Mouse (Mus musculus) stomach, embryonic 16.5 days (tissue): ENCODE data around the gene Gtf2i. TPM values are rescaled to one million over a fixed set of nuclear protein-coding genes. Genes with fewer than 3 reads are reported as not detected.

Experiments used
- ATAC-seq: fragments of 200-750 bp; cut with Nextera tagmentation; 2 replicates; pipeline ENCODE4 v1.8.0; 2017; ENCODE audit warnings: moderate number of reproducible peaks, moderate TSS enrichment; ENCODE audit not compliant: insufficient read depth, low FRiP score
- H3K27ac ChIP-seq: fragments of 300-500 bp; sonication (generic); 2 replicates; pipeline ENCODE4 v1.5.1; 2014; ENCODE audit warnings: low read length
- H3K27me3 ChIP-seq: fragments of 300-500 bp; sonication (generic); 2 replicates; pipeline ENCODE4 v1.6.1; 2014; ENCODE audit warnings: low read length, control low read depth, mixed read lengths; ENCODE audit not compliant: control insufficient read depth, insufficient read depth
- H3K36me3 ChIP-seq: fragments of 300-500 bp; sonication (generic); 2 replicates; pipeline ENCODE4 v1.6.1; 2014; ENCODE audit warnings: low read length; ENCODE audit not compliant: control insufficient read depth, insufficient read depth
- H3K4me1 ChIP-seq: fragments of 300-500 bp; sonication (generic); 2 replicates; pipeline ENCODE4 v1.6.1; 2014; ENCODE audit warnings: low read length, control low read depth, mixed read lengths; ENCODE audit not compliant: control insufficient read depth, insufficient read depth
- H3K4me2 ChIP-seq: fragments of 300-500 bp; sonication (generic); 2 replicates; pipeline ENCODE4 v1.6.1; 2014; ENCODE audit warnings: low read depth, low read length, mixed read lengths
- H3K4me3 ChIP-seq: fragments of 300-500 bp; sonication (generic); replicated peaks from 2 replicates; pipeline ENCODE4 v1.5.1; 2014; ENCODE audit warnings: mild to moderate bottlenecking, low read length
- H3K9ac ChIP-seq: fragments of 300-500 bp; sonication (generic); 2 replicates; pipeline ENCODE4 v1.6.1; 2014; ENCODE audit warnings: low read length
- H3K9me3 ChIP-seq: fragments of 300-500 bp; sonication (generic); replicated peaks from 2 replicates; pipeline ENCODE4 v1.6.1; 2016; ENCODE audit warnings: low read length, control low read depth; ENCODE audit not compliant: control insufficient read depth
- WGBS: fragments of 180-500 bp; shearing (Covaris S2); extraction: QIAGEN DNeasy Blood & Tissue Kit; methylation state at CpG from one replicate; pipeline ENCODE4 v1.1.7; 2014; 5-methylcytosine and 5-hydroxymethylcytosine counted together
- polyA plus RNA-seq: library from polyadenylated mRNA; unstranded; fragments of >200 nt; fragmentation: Nextera tagmentation; extraction: Ambion mirVana; gene quantifications from 2 replicates; pipeline ENCODE4 v1.2.1, GENCODE M21; 2015

Gtf2i gene
- polyA plus RNA-seq, 1 experiment from 2014 or later: 141 TPM

DNA sequence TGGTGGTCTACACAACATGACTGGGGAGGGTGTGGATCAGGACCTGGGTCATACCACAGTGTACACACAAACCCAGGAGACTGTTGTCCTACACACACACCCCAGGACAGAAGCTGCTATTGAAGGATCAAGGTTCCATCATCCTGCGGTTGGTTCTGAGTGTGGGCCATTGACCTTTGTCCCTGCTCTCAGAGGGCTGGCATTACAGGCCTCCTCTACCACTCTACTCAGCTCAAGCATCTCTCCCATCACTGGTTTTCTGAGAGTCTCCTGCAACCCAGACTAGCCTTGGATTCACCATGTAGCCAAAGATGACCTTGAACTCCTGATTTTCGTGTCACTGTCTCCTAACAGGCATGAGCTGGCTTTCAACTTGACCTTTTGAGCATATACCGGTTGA lies 78.3 kb downstream of the Gtf2i start:
- Histone ChIP-seq H3K27ac (0 out of 2 replicates have a peak overlapping the region, but pooled peaks have one; percentile 9), H3K36me3 (peaks cover 37% of the 10 kb centered on the region), H3K27me3 (no peaks in the 10 kb centered on the region), H3K9ac (no peak overlapping the region), H3K9me3 (no peaks in the 10 kb centered on the region), H3K4me3 (no peak overlapping the region), H3K4me1 (peaks cover 29% of the 10 kb centered on the region), H3K4me2 (no peak overlapping the region)
- ATAC-seq: no peak
- 79% methylated on average over 3 of the region's 3 CpGs for WGBS

DNA sequence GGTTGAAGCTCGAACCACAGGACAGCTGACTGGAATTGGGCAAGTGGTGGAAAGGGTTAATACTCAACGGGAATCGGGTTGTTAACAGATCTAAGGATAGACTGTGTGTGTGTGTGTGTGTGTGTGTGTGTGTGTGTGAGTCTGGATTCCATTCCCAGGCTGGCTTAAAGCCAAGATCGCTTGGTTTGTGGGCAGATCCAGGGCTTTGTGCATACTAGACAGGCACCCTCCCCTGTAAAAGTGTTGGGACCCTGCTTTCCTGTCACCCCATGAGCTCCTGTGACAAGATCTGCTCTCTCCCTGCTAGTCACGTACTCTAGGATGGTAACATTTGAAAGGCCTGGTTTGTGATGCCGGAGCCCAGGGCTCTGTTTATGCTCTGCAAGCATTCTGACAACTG lies 79.4 kb downstream of the Gtf2i start:
- H3K36me3 ChIP-seq: peaks cover 28% of the 10 kb centered on the region
- peaks cover 29% of the 10 kb centered on the region for H3K4me1 ChIP-seq
- no peak overlapping the region for H3K4me2 ChIP-seq
- 22% methylated on average over 6 of the region's 6 CpGs for WGBS
- no peak overlapping the region for H3K9ac ChIP-seq
- no peaks in the 10 kb centered on the region for H3K9me3 ChIP-seq
- no peaks in the 10 kb centered on the region for H3K27me3 ChIP-seq
- peak overlapping the region; percentile 44; the same call in 1 of the 2 replicates for H3K27ac ChIP-seq
- ATAC-seq: 0 out of 2 replicates have a peak, but pooled peaks have one; percentile 2
- no peak overlapping the region for H3K4me3 ChIP-seq

DNA sequence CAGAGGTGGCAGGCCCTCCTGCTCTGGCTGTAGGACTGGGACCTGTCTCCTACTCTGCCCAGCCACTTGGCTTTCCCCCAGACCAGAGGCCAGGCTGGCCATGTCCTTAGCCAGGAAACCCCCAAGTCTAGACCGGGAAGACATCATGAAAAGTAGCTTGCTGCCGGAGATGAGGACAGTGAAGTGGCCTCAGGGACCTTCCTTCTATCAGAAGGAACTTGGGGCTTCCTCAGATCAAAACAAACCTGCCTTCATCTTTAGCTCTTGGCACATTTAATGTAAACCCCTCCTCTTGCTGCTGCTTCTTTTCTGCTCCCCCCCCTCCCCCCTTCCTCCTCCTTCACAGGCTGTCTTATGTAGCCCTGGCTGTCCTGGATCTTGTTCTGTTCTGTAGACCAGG lies 80.4 kb downstream of the Gtf2i start:
- peaks cover 29% of the 10 kb centered on the region for H3K4me1 ChIP-seq
- H3K4me2 ChIP-seq: no peak overlapping the region
- H3K9me3 ChIP-seq: no peaks in the 10 kb centered on the region
- 37% methylated on average over 2 of the region's 2 CpGs for WGBS
- peaks cover 22% of the 10 kb centered on the region for H3K36me3 ChIP-seq
- H3K27ac ChIP-seq: peak overlapping the region; percentile 21; the same call in 1 of the 2 replicates
- H3K9ac ChIP-seq: no peak overlapping the region
- ATAC-seq: no peak
- H3K4me3 ChIP-seq: no peak overlapping the region
- no peaks in the 10 kb centered on the region for H3K27me3 ChIP-seq

DNA sequence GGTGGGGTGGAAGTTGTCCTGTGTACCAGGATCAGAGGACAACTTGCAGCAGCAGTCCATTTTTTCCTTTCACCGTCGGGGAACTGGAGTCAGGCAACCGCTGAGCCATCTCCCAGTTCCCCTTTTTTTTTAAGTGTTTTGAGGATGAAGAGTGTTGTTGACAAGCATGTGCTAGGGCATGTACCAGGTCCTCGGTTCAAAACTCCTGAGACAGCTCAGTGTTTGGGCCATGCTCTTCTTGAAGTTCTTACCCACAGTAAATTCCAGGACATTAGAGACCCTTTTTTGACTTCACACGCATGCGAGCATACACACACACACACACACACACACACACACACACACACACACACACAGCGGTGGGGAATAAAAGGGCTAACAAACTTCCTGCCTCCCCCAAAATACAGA lies 81.3 kb downstream of the Gtf2i start:
- Histone ChIP-seq H3K4me1 (peaks cover 29% of the 10 kb centered on the region), H3K27ac (no peak overlapping the region), H3K27me3 (no peaks in the 10 kb centered on the region), H3K9me3 (no peaks in the 10 kb centered on the region), H3K36me3 (peaks cover 12% of the 10 kb centered on the region), H3K4me3 (no peak overlapping the region), H3K4me2 (no peak overlapping the region), H3K9ac (no peak overlapping the region)
- ATAC-seq: no peak
- WGBS: 44% methylated on average over 7 of the region's 7 CpGs

DNA sequence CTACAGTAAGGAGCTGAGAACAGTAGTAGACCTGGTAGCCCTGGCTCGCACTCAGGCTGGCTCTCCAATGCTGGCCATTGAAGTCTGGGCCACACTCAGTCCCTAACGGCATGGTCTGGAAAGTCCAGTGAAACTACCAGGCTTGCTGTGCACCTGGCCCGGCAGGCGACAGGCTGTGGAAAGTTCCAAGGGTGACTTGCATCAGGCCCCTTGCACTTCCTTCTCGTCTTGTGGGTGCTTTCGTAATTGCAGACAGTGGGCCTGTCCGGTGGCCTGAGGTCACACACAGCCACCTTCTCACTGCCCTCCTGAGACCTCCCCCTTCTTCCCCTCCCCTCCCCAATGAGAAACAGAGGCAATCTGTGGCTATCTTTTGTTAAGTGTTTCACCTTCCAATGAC lies 82.0 kb downstream of the Gtf2i start:
- no peaks in the 10 kb centered on the region for H3K27me3 ChIP-seq
- WGBS: 27% methylated on average over 7 of the region's 7 CpGs
- H3K4me2 ChIP-seq: no peak overlapping the region
- no peak overlapping the region for H3K4me3 ChIP-seq
- no peak overlapping the region for H3K9ac ChIP-seq
- peak overlapping the region; percentile 59; the same call in 1 of the 2 replicates for H3K27ac ChIP-seq
- peaks cover 29% of the 10 kb centered on the region for H3K4me1 ChIP-seq
- H3K36me3 ChIP-seq: peaks cover 8% of the 10 kb centered on the region; the same call in 1 of the 2 replicates
- ATAC-seq: peak; percentile 3; the same call in 1 of the 2 replicates
- no peaks in the 10 kb centered on the region for H3K9me3 ChIP-seq

DNA sequence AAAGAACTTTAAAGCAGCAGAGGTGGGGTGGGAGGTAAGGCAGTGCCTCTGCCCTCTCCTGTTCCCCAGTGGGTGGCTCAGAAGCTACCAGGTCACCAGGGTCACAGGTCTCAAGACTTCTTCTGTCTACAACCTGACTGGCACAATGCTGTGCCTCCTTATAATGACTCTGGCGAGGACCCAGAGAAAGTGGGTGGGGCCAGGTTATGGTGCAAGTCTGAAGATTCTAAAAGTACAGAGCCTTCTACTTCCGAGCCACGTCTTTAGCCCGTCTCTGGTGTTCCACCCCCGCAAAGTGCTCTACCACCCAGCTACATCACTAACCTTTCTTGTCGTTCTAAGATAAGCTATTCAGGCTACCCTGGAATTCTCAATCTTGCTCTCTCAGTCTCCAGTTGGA lies 82.4 kb downstream of the Gtf2i start:
- peaks cover 3% of the 10 kb centered on the region; the same call in 1 of the 2 replicates for H3K36me3 ChIP-seq
- peak; percentile 14; the same call in 1 of the 2 replicates for ATAC-seq
- WGBS: 48% methylated on average over 6 of the region's 6 CpGs
- no peaks in the 10 kb centered on the region for H3K27me3 ChIP-seq
- no peak overlapping the region for H3K4me2 ChIP-seq
- H3K9me3 ChIP-seq: no peaks in the 10 kb centered on the region
- no peak overlapping the region for H3K9ac ChIP-seq
- peak overlapping the region; percentile 59; the same call in 1 of the 2 replicates for H3K27ac ChIP-seq
- no peak overlapping the region for H3K4me3 ChIP-seq
- peaks cover 26% of the 10 kb centered on the region for H3K4me1 ChIP-seq

DNA sequence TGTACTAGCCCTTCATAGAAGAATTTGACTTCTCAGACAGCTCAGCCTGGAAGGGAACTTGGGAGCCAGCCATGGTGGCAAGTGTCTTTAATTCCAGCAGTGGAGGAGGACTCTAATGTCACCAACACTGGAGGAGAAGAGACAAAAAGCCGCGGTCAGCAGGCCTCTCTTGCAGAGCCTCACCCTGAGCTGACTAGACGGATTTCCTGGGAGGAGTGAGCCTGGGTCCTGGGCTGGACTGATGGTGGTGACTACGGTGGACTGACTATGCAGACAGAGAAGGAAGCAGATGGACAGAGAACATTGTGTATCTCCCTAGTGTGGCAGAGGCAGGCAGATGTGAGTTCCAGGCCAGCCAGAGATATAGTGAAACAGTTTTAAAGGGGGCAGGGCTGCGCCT lies 83.2 kb downstream of the Gtf2i start:
- H3K4me1 ChIP-seq: peaks cover 26% of the 10 kb centered on the region
- peak overlapping the region; percentile 24; the same call in 1 of the 2 replicates for H3K27ac ChIP-seq
- H3K4me2 ChIP-seq: no peak overlapping the region
- H3K36me3 ChIP-seq: no peaks in the 10 kb centered on the region
- H3K9me3 ChIP-seq: no peaks in the 10 kb centered on the region
- H3K4me3 ChIP-seq: no peak overlapping the region
- no peak overlapping the region for H3K9ac ChIP-seq
- WGBS: 72% methylated on average over 5 of the region's 5 CpGs
- ATAC-seq: no peak
- H3K27me3 ChIP-seq: no peaks in the 10 kb centered on the region

DNA sequence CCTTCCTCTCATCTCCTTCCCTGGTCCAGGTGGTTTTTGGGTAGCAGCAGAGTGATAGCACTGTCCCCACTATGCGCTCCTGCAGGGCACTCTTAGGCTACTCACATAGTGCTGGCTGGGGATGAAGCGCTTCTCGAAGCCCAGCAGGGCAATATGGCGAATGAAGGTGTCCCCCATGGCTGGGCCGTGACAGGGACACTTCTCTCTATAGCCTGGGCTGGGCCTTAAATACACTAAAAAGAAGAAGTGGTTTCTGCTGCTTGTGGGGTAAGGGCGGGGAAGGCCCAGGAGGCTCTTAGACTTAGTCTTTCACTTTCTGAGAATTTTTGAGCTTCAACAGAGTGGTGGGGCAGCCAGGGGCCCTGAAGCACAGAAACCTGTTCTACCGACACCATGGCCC lies 85.2 kb downstream of the Gtf2i start, which contains the start of gene Ncf1:
Gene Ncf1 (minus strand): TSS at position 235 of the 400 bp plus-strand sequence.
- WGBS: 82% methylated on average over 7 of the region's 7 CpGs
- H3K4me3 ChIP-seq: no peak within 1 kb of the TSS
- H3K27me3 ChIP-seq: no peaks in the 10 kb centered on the region
- H3K9ac ChIP-seq: no peak within 1 kb of the TSS
- no peak within 1 kb of the TSS for H3K4me2 ChIP-seq
- H3K36me3 ChIP-seq: no peaks in the 10 kb centered on the region
- no peaks in the 10 kb centered on the region for H3K9me3 ChIP-seq
- no peak for ATAC-seq
- H3K27ac ChIP-seq: no peak within 1 kb of the TSS; the same call in 1 of the 2 replicates
- peaks cover 12% of the 10 kb centered on the region for H3K4me1 ChIP-seq

DNA sequence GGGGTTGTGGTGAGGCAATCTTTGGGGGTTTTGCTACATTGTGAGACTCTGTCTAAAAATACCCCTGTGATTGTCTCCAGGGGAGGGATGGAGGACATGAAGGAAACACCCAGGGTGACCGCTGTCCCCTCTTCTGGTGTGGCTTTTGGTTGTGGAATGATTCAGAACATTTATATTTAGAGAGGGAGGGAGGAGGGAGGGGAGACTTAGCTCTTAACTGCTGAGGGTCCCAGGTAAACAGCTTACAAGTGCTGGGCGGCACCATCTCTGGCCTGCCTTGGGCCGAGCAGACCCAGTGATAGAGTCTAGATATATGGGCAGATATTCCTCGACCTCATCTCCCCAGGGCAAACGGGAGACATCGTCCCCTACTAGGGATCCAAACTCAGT lies 86.3 kb downstream of the Gtf2i start:
- no peak overlapping the region for H3K27ac ChIP-seq

More for the DNA sequence above, 86.3 kb downstream of the Gtf2i start:
- WGBS: 68% methylated on average over 6 of the region's 6 CpGs
- Histone ChIP-seq H3K36me3 (no peaks in the 10 kb centered on the region), H3K4me2 (no peak overlapping the region), H3K27me3 (no peaks in the 10 kb centered on the region), H3K4me3 (no peak overlapping the region), H3K9me3 (no peaks in the 10 kb centered on the region), H3K9ac (no peak overlapping the region), H3K4me1 (peaks cover 9% of the 10 kb centered on the region)
- no peak for ATAC-seq
